Mouse (Mus musculus): Measurements from ENCODE around the gene Ephb2. TPM values are rescaled to one million over a fixed set of nuclear protein-coding genes. Genes with fewer than 3 reads are reported as not detected.

Ephb2 gene
- polyA plus RNA-seq, 1 experiment from 2014 or later, result 30.8 TPM

- H3K27ac ChIP-seq, result no peak overlapping the region
- ATAC-seq (ENCODE audit: low FRiP score), result no peak
- H3K36me3 ChIP-seq, result no peaks in the 10 kb centered on the region
- peaks cover 5% of the 10 kb centered on the region; the same call in 1 of the 2 replicates for H3K27me3 ChIP-seq
- no peaks in the 10 kb centered on the region for H3K9me3 ChIP-seq (replicated peaks)
- no peak overlapping the region for H3K4me2 ChIP-seq (replicated peaks)
- H3K9ac ChIP-seq, result no peak overlapping the region
- no peak overlapping the region for H3K4me3 ChIP-seq
- 80% methylated on average over 7 of the region's 7 CpGs for WGBS
- peaks cover 37% of the 10 kb centered on the region for H3K4me1 ChIP-seq
These were observed 24.2 kb upstream of the Ephb2 start for GRCm38 (mm10) chr4:136860022-136860421.

DNA sequence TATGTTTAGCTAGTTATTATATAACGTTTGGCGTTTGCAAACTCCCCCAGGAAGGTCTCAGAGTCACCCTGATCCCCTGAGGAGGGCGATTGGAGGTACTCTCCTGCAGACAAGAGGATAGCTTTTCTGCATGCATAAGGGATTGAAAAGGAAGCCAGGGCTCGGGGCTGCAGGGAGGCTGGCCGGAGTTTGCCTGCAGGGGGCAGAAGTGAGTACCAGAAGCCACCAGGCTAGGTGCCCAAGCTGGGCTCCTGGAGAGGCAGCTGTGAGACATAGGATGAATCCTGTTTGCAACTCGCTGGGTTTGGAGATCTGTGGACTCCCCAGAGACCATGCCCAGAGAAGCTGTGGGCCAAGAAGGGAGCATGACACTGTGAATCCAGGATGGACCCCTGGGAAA lies 19.3 kb upstream of the Ephb2 start:
- Histone ChIP-seq H3K4me2 (replicated peaks) (no peak overlapping the region), H3K4me3 (no peak overlapping the region), H3K9me3 (replicated peaks) (no peaks in the 10 kb centered on the region), H3K9ac (no peak overlapping the region), H3K36me3 (no peaks in the 10 kb centered on the region), H3K4me1 (0 out of 2 replicates have a peak, but pooled peaks cover 3% of the 10 kb centered on the region), H3K27me3 (peaks cover 3% of the 10 kb centered on the region; the same call in 1 of the 2 replicates), H3K27ac (no peak overlapping the region)
- WGBS, result 30% methylated on average over 6 of the region's 6 CpGs
- no peak for ATAC-seq (ENCODE audit: low FRiP score)

DNA sequence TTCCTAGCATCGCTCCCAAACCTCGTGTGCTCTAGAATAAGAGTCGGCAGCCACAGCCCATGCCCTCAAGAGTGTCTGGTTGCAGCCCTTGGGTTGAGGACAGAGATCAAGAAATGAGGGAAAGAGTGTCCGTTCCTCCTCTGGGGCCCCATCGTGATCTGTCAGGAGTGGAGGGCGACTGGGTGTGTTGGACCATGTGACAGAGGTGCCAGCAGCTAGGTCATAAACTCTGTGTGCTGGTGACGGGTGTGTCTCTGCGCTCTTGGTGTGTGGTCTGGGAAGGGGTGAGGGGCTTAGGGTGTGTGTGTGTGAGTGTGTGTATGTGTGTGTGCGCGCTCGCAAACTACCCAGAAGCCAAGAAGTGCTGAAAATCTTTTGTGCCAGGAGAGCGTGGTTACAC lies 17.2 kb upstream of the Ephb2 start:
- no peak overlapping the region for H3K4me2 ChIP-seq (replicated peaks)
- H3K4me3 ChIP-seq, result no peak overlapping the region
- peaks cover 3% of the 10 kb centered on the region; the same call in 1 of the 2 replicates for H3K27me3 ChIP-seq
- whole genome bisulfite sequencing, result 90% methylated on average over 12 of the region's 12 CpGs
- ATAC-seq (ENCODE audit: low FRiP score), result no peak
- no peak overlapping the region for H3K9ac ChIP-seq
- H3K9me3 ChIP-seq (replicated peaks), result no peaks in the 10 kb centered on the region
- no peaks in the 10 kb centered on the region for H3K36me3 ChIP-seq
- no peak overlapping the region for H3K27ac ChIP-seq
- 0 out of 2 replicates have a peak, but pooled peaks cover 3% of the 10 kb centered on the region for H3K4me1 ChIP-seq

GRCm38 (mm10) chr4:136852119-136852518 lies 16.3 kb upstream of the Ephb2 start:
- 65% methylated on average over 5 of the region's 5 CpGs for WGBS
- Histone ChIP-seq H3K27me3 (peaks cover 3% of the 10 kb centered on the region; the same call in 1 of the 2 replicates), H3K4me3 (no peak overlapping the region), H3K4me1 (0 out of 2 replicates have a peak, but pooled peaks cover 3% of the 10 kb centered on the region), H3K9ac (no peak overlapping the region), H3K27ac (no peak overlapping the region), H3K4me2 (replicated peaks) (no peak overlapping the region), H3K9me3 (replicated peaks) (no peaks in the 10 kb centered on the region), H3K36me3 (no peaks in the 10 kb centered on the region)
- no peak for ATAC-seq (ENCODE audit: low FRiP score)

GRCm38 (mm10) chr4:136848565-136848964 lies 12.8 kb upstream of the Ephb2 start:
- Histone ChIP-seq H3K36me3 (no peaks in the 10 kb centered on the region), H3K9ac (no peak overlapping the region), H3K4me3 (no peak overlapping the region), H3K4me2 (replicated peaks) (no peak overlapping the region), H3K27ac (no peak overlapping the region), H3K4me1 (peaks cover 7% of the 10 kb centered on the region; the same call in 1 of the 2 replicates), H3K27me3 (peaks cover 3% of the 10 kb centered on the region; the same call in 1 of the 2 replicates), H3K9me3 (replicated peaks) (no peaks in the 10 kb centered on the region)
- WGBS, result 74% methylated on average over 4 of the region's 4 CpGs
- no peak for ATAC-seq (ENCODE audit: low FRiP score)

DNA sequence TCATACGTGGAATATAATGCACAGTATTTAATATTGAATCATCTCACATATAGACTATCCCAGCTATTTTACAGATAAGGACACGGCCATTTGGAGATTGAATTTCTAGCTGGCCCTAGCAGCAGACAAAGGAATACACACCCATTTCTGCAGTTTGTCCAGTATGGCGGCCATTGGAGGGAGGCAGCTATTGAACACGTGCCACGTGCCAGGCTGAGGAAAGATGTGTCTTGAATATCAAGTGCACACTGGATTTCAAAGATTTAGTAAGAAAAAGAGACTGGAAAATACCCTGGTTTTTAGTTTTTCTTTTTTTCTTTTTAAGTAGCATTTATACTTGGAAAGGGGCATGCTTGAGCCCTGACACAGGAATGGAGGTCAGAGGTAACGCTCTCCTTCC lies 11.4 kb upstream of the Ephb2 start:
- no peak overlapping the region for H3K4me2 ChIP-seq (replicated peaks)
- no peaks in the 10 kb centered on the region for H3K9me3 ChIP-seq (replicated peaks)
- no peak overlapping the region for H3K4me3 ChIP-seq
- ATAC-seq (ENCODE audit: low FRiP score), result no peak
- no peaks in the 10 kb centered on the region; the same call in 1 of the 2 replicates for H3K27me3 ChIP-seq
- H3K36me3 ChIP-seq, result no peaks in the 10 kb centered on the region
- H3K4me1 ChIP-seq, result peaks cover 7% of the 10 kb centered on the region; the same call in 1 of the 2 replicates
- WGBS, result 68% methylated on average over 6 of the region's 6 CpGs
- H3K9ac ChIP-seq, result no peak overlapping the region
- H3K27ac ChIP-seq, result no peak overlapping the region

GRCm38 (mm10) chr4:136842802-136843201 lies 7.0 kb upstream of the Ephb2 start:
- no peak overlapping the region for H3K9ac ChIP-seq
- H3K9me3 ChIP-seq (replicated peaks), result no peaks in the 10 kb centered on the region
- peaks cover 27% of the 10 kb centered on the region for H3K4me1 ChIP-seq
- no peak overlapping the region for H3K27ac ChIP-seq
- H3K27me3 ChIP-seq, result no peaks in the 10 kb centered on the region; the same call in 1 of the 2 replicates
- H3K4me3 ChIP-seq, result no peak overlapping the region
- H3K4me2 ChIP-seq (replicated peaks), result no peak overlapping the region
- no peaks in the 10 kb centered on the region for H3K36me3 ChIP-seq
- WGBS, result 85% methylated on average over 10 of the region's 10 CpGs
- no peak for ATAC-seq (ENCODE audit: low FRiP score)

DNA sequence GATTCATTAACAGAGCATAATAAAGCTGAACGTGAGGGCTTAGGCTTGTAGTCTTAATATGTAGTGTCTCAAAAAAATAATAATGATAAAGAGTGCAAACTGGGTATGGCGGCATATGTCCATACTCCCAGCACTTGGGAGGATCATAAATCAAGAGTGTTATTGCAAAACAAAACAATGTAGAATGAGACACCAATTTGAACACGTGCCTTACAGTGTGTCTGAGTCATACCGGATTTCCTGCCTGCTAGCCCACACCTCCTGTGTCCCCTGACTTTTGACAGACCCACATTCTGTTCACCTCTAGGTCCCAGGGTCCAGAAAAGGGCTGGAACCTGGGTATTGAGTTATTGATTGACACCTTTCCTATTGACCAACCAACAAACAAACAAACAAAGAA lies 6.2 kb upstream of the Ephb2 start:
- ATAC-seq (ENCODE audit: low FRiP score), result no peak
- 83% methylated on average over 4 of the region's 4 CpGs for WGBS
- H3K4me2 ChIP-seq (replicated peaks), result no peak overlapping the region
- no peak overlapping the region for H3K4me3 ChIP-seq
- no peaks in the 10 kb centered on the region for H3K9me3 ChIP-seq (replicated peaks)
- H3K36me3 ChIP-seq, result no peaks in the 10 kb centered on the region
- peaks cover 34% of the 10 kb centered on the region for H3K4me1 ChIP-seq
- no peaks in the 10 kb centered on the region; the same call in 1 of the 2 replicates for H3K27me3 ChIP-seq
- no peak overlapping the region for H3K27ac ChIP-seq
- no peak overlapping the region for H3K9ac ChIP-seq

GRCm38 (mm10) chr4:136841056-136841455 lies 5.3 kb upstream of the Ephb2 start:
- Histone ChIP-seq H3K4me2 (replicated peaks) (no peak overlapping the region), H3K9ac (peak overlapping the region; percentile 38; the same call in 1 of the 2 replicates), H3K4me1 (peaks cover 40% of the 10 kb centered on the region), H3K4me3 (no peak overlapping the region), H3K27ac (no peak overlapping the region), H3K9me3 (replicated peaks) (no peaks in the 10 kb centered on the region), H3K27me3 (no peaks in the 10 kb centered on the region), H3K36me3 (no peaks in the 10 kb centered on the region)
- ATAC-seq (ENCODE audit: low FRiP score), result peak; percentile 49
- 5% methylated on average over 5 of the region's 5 CpGs for WGBS

DNA sequence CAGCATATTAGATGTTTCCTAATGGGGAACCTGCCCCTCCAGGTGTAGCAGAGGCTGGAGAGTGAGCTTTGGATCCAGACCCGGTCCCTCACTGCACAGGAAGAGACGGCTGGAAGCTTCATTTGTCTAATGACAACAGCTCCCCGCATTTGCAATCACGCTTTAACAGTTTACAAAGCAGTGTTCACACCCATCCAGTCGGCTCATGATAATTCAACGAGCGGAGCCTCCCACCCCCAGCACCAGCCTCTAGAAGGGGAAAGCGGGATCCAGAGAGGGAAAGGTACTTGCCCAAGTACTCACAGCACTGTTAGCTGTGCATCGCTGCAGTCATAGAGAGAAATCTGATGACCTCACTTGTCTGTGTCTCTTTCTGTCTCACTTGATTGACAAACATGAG lies 2.7 kb upstream of the Ephb2 start:
- Histone ChIP-seq H3K9ac (no peak overlapping the region), H3K27ac (no peak overlapping the region), H3K27me3 (no peaks in the 10 kb centered on the region), H3K4me3 (no peak overlapping the region), H3K36me3 (no peaks in the 10 kb centered on the region), H3K4me1 (peaks cover 51% of the 10 kb centered on the region), H3K9me3 (replicated peaks) (no peaks in the 10 kb centered on the region), H3K4me2 (replicated peaks) (no peak overlapping the region)
- WGBS, result 34% methylated on average over 9 of the region's 9 CpGs
- no peak for ATAC-seq (ENCODE audit: low FRiP score)

GRCm38 (mm10) chr4:136838026-136838425 lies 2.2 kb upstream of the Ephb2 start:
- WGBS, result 74% methylated on average over 9 of the region's 9 CpGs
- Histone ChIP-seq H3K9me3 (replicated peaks) (no peaks in the 10 kb centered on the region), H3K27me3 (no peaks in the 10 kb centered on the region), H3K4me2 (replicated peaks) (no peak overlapping the region), H3K4me3 (no peak overlapping the region), H3K36me3 (no peaks in the 10 kb centered on the region), H3K4me1 (peaks cover 55% of the 10 kb centered on the region), H3K27ac (no peak overlapping the region), H3K9ac (no peak overlapping the region)
- ATAC-seq (ENCODE audit: low FRiP score), result no peak

GRCm38 (mm10) chr4:136836387-136836931 lies 671 bp upstream of the Ephb2 start:
- Histone ChIP-seq H3K4me1 (peaks cover 70% of the 10 kb centered on the region), H3K27me3 (no peaks in the 10 kb centered on the region)
- under 1% methylated on average over 25 of the region's 27 CpGs for WGBS

More at GRCm38 (mm10) chr4:136836387-136836931, 671 bp upstream of the Ephb2 start:
- Histone ChIP-seq H3K9me3 (replicated peaks) (no peaks in the 10 kb centered on the region), H3K36me3 (no peaks in the 10 kb centered on the region), H3K9ac (peak overlapping the region; percentile 99), H3K4me3 (peak overlapping the region; percentile 99), H3K4me2 (replicated peaks) (peak overlapping the region; percentile 87), H3K27ac (peak overlapping the region; percentile 99)
- peak; percentile 77 for ATAC-seq (ENCODE audit: low FRiP score)

All from hindbrain, embryonic 12.5 days (tissue).